Mouse (Mus musculus): ENCODE results near the gene Gamt.

The Gamt gene

DNA sequence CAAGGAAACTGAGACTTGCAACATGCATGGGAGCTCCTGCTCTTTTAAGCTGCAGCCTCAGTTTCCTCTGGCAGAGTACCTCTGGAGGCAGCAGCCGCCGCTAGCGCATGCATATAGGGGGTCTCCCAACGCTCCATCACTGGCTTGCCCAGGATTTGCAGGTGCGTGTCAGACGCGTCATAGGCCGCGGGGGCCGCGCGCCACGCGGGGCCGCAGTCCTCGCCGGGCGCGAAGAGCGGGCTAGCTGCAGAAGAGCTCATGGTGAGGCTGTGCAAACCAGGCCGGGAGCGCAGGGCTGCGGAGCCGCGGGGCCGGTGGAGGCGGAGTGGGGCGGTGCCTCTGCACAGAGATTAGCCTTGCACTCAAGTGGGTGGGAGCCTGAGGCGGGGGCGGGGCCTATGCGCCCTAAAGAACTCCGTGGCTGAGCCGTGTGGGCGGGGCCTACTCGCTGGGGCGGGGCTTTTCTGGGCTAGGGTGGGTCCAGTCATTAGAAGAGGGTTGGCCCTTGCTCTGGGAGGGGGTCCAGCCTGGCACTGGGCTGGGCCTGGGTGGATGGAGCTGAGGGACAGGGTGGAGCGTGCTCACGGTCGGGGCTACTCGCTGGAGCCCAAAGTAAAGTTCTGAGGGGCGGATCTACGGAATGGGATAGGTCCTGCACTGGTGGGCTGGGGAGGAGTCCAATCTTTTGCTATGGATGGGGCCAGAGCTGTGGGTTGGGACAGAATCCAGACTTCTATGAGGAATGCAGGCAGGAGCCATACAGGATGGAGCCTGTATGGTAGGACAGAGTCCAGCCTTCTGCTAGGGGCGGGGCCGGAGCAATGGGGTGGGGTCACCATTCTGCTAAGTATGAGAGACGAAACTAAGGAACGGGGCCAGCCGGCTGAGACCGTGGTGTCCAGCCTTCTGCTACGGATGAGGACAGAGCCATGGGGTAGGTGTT lies at the start of gene Gamt, which contains the start of gene Dazap1:
TSS of gene Gamt (minus strand) at position 371 of the 943 bp plus-strand sequence.
TSS of gene Dazap1 (plus strand) at position 845 of the 943 bp plus-strand sequence.
- peak; percentile 81 for DNase-seq (ENCODE audit: low read depth, low spot score)

DNA sequence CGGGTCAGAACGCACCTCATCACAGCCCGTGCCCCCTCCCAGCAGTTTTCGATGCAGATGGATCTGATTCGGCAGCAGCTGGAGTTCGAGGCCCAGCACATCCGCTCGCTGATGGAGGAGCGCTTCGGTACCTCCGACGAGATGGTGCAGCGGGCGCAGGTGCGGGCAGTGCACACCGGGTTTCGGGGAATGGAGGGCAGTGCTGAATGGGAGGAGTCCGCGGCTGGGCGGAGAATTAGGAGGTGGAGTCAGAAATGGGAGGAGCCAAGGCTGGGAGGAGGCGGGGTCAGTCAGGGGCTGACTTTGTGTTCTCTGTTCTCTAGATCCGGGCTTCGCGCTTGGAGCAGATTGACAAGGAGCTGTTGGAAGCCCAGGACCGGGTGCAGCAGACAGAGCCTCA lies 44.0 kb upstream of the Gamt start:
- DNase-seq (ENCODE audit: low read depth, low spot score), result no peak

DNA sequence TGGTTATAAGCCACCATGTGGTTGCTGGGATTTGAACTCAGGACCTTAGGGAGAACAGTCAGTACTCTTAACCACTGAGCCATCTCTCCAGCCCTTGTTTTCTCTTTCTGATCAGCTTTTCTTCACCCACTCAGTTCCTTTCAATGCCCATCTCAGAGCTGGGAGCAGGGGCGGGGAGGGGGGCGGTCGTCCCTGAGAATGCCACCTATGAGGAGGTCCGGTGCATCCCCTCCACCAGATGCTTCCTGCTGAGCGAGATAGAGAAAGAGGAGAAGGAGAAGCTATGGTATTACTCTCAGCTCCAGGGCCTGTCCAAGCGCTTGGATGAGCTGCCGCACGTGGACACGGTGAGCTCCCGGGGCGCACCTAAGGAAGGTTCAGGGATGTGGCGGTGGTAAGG lies 43.6 kb upstream of the Gamt start:
- DNase-seq (ENCODE audit: low read depth, low spot score), result no peak

DNA sequence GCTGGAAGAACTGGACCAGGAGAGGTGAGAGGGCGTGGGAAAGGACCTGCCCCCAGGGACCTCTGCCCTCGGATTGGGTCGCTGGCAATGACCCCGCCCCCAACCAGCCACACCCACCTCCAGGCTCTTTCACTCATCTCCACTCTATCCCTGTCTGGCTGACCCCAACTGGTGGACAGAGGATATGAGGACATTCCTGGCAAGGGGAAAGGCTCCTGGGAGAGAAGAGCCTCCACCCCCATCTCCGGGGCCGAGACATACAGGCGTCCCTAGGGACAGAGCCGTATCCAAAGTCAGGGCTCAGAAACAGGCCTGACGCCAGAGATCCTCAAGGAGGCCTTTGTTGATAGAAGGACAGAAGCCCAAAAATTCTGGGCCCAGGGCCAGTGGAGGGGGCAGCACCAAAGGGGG lies 41.7 kb upstream of the Gamt start:
- no peak for DNase-seq (ENCODE audit: low read depth, low spot score)

DNA sequence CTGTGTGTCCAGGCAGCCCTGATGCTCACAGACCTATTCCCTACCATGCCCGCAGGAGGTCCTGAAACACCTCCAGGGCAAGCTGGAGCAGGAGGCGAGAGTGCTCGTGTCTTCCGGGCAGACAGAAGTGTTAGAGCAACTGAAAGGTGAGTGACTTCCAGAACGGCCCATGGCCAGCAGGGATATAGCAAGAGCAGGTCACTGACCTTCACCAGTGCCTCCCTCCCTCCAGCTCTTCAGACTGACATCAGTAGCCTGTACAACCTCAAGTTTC lies 41.2 kb upstream of the Gamt start:
- no peak for DNase-seq (ENCODE audit: low read depth, low spot score)

DNA sequence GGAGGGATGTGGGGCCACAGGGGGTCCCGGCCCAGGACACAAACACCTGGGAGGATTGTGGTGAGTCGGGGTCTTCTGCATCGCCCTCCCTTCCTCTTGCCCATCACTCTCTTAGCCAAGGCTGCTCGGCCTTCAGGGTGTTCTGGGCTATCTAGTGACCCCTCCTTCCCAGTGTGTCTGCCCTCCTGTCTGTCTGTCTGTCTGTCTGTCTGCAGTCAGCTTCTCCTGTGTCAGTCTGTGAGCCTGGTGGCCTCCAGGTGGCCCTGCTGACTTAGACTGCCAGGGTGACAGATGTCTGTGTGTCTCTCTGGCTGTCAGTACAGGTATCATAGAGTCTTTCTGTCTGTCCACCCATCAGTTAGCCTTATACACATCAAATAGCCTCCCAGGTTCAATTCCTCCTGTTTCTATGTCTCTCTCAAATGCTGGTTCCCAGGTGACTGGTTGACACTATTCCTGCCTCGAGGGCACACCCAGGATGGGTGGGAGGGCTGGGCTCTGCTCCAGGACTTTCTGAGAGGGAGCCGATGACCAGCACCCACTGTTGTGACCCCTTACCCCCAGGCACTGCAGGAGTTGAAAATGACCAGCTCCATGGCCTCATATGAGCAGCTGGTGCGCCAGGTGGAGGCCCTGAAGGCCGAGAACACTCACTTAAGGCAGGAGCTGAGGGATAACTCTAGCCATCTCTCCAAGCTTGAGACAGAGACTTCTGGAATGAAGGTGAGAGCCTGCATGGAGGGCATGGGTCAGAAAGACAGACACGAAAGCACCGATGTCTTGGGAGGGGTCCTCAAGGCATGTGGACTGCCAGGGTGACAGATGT lies 40.7 kb upstream of the Gamt start:
- no peak for DNase-seq (ENCODE audit: low read depth, low spot score)

DNA sequence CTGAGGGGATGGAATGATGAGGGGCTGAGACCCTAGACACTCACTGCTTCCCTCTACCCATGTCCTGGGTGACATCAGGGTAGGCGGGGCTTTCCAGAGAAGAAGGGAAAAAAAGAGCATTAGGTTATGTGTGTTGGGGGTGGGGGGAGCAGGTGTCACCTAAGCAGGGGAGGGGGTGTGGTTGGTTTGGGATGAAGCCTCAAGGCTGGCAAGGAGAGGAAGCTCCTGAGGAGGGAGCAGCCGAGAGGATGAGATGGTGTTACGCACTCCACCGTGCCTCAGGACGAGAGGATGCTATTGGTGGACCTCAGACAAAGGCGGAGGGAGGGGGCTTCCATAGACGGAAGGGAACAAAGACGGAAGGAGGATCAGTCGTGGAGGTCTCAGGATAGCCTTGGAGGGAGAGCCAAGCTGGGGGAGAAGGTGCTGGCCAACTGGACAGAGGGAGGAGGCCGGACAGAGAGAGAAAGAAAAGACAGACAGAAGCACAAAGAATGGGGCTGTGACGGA lies 39.9 kb upstream of the Gamt start:
- no peak for DNase-seq (ENCODE audit: low read depth, low spot score)

DNA sequence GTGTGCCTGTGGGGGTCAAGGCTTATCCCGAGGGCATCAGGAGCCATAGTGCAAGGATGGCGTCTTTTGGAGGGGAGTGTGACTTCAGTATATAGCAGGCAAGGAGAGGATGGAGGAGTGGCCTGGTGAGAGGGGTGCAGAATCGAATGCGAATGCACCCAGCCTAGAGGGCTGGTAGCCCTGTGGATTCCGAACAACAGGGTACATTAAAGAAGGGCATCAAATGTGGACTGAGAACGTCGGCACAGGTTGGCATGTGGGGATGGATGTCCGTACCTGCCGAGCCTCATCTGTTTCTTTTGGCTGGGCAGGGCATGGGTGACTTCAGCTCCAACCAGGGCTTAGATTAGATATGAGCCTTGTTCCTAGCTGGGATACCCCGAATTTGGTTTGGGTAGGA lies 39.0 kb upstream of the Gamt start:
- no peak for DNase-seq (ENCODE audit: low read depth, low spot score)

DNA sequence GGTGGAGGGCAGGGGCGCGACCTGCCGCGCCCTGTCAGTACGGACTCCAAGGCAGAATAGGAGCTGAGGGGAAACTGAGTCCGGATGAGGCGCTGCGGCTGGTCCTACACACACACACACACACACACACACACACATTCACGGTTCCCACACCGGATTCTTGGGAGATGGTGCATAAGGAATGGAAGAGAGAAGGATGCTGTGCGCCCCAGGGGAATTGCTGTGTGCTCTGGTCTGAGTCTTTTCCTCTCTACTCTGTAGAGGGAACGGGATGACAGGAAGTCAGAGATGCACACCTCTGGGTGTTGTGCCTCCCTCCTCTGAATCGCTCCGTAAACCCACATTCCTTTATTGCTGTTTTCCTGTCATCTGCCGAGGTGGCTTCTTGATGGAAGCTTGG lies 38.5 kb upstream of the Gamt start:
- no peak for DNase-seq (ENCODE audit: low read depth, low spot score)

DNA sequence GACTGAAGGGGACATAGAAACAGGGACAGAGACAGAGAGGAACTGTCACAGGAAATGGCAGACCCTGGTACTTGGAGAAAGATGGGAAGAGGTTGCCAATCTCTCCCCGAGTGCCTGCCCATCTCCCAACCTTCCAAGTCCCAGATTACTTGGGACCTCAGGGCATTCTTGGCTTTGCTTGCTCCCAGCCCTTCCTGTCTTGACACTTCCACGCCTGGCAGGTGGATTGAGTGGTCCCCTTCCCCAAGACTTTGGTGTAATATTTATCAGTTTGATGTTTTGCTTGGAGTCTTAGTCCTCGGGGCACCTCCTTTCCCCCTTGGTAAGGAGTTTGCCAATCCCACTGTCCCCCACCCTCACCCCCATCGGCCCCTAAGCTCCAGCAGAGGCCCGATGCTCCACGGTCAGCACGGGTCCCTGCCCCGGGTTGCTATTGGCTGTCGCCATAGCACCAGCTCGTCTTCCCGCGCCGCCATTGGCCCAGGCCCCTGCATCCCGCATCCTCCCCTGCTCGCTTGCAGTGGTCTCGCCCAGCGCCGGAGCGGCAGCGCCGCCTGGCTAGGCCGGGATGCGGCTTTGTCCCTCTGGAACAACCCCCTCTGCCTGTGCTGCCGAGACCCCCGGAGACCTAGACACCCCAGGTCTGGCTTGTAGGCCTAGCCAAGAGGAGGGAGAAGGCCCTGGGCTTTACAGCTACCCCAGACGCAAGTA lies 37.9 kb upstream of the Gamt start:
- no peak for DNase-seq (ENCODE audit: low read depth, low spot score)

DNA sequence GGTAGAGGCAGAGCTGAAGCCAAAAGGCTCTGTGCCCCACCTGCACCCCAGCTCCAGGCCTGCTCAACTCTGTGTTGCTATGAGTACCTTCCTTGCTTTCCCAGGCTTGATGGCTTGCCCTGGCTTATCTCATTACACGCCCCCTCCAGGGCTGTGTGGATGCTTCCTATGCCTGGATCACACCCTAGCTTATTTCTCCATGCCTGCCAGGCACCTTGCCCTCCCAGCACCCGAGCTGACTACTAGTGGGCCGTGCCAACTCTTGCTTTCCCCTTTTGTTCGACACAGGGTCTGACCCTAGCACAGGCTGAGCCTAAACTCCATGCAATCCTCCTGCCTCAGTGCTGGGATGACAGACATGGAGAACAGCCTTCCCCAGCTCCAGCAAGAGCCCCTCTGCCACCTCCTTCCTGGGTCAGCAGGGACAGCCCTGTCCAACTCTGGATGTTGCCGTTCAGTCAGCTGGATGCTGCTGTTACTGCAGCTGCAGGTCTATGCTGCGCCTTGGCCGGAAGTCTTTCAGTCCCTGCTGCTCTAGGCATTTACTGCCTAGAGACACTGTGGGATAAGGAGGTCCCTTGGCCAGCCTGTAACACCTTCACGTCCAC lies 36.8 kb upstream of the Gamt start:
- DNase-seq (ENCODE audit: low read depth, low spot score), result no peak

DNA sequence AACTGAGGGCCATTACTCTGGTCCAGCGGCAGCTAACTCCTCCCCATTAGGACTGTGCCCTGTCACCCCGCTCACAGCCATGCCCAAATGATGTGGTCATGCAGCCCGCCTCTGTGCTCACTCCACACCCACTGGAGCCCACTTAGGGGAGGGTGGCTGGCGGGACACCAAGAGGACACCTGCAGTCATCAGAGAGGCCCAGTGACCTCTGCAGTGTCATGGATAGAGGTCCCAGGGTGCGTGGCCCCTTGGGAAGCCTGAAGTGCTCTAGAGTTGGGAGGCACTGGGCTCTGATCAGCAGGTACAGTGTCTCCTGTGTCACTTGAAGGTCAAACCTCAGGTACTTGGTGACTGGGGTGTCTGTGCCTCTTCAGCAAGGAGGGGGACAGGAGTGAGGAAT lies 36.0 kb upstream of the Gamt start:
- DNase-seq (ENCODE audit: low read depth, low spot score), result no peak

DNA sequence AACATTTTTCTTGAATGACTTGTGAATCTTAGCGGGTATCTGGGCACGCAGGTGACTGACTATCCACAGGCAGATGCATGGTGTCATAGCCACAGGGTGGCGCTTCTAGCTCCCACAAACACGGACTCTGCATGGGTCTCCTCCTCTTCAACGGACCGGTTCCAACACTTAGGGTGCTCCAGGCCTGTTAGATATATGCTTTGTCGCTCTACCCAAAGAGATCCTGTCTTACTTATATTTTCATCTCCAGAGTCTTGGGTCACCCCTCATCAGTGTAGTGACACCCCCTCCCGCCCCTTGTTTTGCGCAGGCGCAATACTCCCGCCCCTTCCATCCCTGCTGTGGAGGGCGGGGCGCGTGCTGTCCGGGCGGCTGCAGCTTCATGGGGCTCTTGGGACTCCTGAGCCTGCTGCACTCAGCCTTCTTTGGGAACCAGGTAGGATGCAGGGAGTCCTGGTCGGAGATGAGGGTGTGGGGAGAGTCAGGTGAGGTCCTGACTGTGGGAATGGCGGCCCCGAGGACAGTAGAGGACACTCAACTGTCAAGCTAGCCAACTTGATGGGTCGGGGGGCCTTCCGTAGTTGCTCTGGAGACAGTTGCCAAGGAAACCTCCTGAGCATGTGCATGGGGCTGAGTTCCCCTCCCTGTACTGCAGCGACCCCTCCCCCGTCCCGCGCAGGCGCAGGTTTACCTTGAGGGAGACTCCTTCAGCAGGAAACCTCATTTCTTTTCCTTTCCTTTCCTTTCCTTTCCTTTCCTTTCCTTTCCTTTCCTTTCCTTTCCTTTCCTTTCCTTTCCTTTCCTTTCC lies 35.0 kb upstream of the Gamt start, which contains the start of gene Apc2:
TSS of gene Apc2 (plus strand) at position 360 of the 808 bp plus-strand sequence.
- DNase-seq (ENCODE audit: low read depth, low spot score), result peak; percentile 57

DNA sequence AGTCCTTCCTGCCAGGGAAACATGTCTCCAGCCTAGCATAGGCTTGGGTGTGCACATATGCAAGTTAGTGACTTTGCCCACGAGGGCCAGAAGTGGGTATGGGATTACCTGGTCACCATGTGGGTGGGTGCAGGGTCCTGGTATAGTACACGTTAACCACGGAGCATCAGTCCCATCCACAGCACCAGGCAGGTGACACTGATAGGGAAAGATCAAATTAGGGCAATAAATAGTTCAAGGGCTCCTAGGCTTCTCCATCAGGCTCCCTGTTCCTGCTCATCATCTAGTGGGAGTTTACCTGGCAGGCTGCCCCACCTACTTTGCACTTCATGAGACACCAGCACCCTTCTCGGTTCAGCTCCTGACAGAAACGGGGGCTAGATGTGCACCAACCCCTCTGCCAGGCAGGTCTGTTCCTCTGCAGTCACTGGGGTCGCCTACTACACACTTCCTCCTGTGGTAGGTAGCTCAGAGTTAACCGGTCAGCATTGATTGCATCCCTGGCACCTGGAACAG lies 34.0 kb upstream of the Gamt start:
- no peak for DNase-seq (ENCODE audit: low read depth, low spot score)

DNA sequence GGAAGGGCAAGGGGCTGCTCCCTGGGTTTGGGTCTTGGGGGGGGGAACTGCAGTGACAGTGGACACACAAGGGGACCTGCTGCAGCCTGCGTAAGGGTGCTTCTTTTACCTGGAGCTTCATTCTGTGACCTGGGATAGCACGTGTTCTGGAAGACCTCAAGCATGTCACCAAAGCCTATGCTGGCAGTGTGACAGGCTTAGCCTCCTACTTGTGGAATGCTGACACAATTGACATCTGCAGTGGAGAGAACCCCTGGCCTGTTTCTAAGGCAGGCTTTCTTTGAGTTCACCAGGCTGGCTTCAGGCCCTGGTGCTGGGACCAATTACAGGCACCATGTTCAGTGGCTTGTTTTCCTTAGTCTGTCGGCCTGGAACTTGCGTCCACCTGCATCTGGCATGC lies 33.5 kb upstream of the Gamt start:
- DNase-seq (ENCODE audit: low read depth, low spot score), result no peak

DNA sequence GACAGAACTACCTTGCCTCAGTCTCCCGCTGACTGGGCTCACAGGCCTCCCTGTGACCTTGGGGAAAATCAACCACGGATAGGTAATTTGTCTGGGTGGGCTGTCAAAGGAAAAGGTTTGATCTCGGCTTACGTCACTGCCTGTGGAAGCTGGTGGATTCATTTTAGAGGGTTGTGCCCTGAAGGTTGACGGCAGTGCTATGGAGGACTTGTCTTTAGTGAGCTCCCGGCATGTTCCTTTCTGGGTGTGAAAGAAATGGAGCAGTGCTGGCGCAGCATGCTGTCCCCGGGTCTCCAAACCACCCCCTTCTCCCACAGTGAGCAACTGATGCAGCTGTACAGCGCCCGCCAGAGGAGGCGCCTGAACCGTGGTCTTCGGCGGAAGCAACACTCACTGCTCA lies 32.5 kb upstream of the Gamt start:
- no peak for DNase-seq (ENCODE audit: low read depth, low spot score)

DNA sequence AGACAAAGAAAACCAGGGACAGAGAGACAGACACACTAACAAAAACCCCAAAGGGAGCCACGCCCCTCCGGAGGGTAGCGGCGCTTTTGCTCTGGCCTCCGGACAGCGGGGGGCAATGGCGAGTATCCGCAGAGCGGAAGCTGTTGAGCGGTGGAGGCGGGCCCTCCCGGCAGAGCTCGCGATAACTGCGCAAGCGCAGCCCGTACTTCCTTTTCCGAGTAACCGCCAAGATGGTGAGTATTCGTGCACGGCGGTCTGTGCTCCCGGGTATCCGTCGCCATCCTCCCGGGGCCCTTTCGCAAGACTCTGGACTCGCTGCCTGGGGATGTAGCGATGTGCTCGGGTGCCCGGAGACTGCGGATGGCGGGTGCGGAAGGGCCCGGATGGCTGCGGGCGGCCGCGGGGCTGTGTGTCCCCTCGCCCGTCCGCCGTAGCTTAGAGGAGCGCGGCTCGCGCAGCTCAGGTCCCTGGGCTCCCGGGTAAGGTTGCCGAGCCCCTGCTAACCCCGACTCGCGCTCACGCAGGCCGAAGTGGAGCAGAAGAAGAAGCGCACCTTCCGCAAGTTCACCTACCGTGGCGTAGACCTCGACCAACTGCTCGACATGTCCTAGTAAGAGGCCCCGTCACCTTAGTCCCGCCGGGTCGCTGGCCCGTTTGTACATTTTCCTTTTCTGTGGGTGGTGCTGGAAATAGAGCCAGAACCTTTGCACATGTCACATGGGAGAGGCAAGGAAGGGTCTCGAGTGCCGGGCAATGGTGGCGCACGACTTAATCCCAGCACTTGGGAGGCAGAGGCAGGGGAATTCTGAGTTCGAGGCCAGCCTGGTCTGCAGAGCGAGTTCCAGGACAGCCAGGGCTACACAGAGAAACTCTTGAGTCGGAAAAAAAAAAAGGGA lies 31.7 kb upstream of the Gamt start, which contains the start of gene Rps15:
TSS of gene Rps15 (plus strand) at position 203 of the 896 bp plus-strand sequence.
- peak; percentile 86 for DNase-seq (ENCODE audit: low read depth, low spot score)

DNA sequence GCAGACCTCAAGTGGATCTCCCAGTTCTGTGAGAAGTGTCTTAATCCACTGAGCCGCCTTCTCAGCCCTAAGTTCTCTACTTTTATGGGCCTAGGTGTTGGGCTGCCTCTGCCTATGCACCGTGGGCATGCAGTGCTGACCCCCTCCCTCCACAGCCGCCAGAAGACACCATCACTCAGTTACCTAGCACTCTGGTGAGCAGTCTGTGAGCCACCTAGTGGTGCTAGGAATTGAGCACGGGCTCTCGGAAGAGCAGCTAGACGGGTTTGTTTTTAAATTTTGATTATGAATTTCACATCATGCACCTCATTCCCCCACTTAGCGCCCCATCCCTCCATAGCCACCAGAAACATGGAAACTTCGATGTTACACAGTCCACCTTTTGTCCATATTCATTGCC lies 27.8 kb upstream of the Gamt start:
- DNase-seq (ENCODE audit: low read depth, low spot score), result no peak

DNA sequence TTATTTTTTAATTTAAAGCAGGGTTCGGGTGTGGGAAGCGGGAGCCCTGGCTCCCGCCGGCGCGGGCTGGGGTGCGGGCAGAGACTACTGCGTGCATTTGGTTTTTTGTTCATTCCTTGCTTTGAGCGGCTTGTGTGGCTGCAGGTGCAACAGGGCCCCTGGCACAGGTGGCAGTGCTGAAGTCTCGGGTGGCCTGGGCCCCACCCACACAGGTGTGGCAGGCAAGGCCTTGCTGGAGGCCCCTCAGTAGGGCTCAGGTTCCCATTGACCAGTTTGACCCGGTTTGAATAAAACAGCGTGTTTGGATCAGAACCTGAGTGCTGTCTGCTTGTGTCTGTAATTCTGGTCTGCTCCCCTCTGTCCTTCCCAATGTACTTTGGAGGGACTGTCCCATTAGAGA lies 27.3 kb upstream of the Gamt start:
- DNase-seq (ENCODE audit: low read depth, low spot score), result no peak
